Mouse (Mus musculus) bone marrow, adult 2 months (tissue): Measurements from ENCODE around the gene AU018091.

ENCODE experiments used
- CTCF ChIP-seq: fragments of 200-500 bp; IDR thresholded peaks from 2 replicates; pipeline ENCODE4 v1.5.1; 2011; ENCODE audit warnings: low read length, control low read depth; ENCODE audit not compliant: control insufficient read depth, insufficient read depth
- POLR2A ChIP-seq: fragments of 200-500 bp; IDR thresholded peaks from 2 replicates; pipeline ENCODE4 v1.6.1; 2011; ENCODE audit warnings: low read depth, mild to moderate bottlenecking, control low read depth, low read length, borderline replicate concordance; ENCODE audit not compliant: control insufficient read depth

DNA sequence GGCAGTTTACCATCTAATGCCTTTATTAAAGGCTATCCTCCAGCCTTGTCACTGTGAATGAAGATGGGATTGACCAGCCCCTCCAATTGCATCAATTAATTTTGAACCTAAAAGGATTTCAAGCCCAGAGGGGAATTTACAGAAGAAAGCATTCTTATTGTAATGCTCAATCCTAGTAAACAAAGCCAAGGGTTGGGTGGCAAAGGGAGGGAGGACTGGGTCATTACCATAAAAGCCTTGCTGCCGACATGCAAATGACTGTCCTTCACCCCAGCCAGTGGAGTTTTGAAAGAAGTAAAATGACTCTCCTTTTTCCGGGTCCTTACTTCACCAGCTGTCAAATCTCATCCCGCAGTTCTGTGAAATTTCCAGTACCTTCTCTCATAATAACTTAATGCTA lies 44.6 kb upstream of the AU018091 start:
- TF ChIP-seq CTCF (no peak), POLR2A (no peak)
